Mouse (Mus musculus) hindlimb bud, embryonic 11.5 days (tissue): ENCODE measurements around the gene Adap1.
A peak's percentile ranks its signal among the peaks of the same experiment; 100 is the strongest.

Experiments
- DNase-seq: peaks from one replicate; pipeline ENCODE4 v3.0.0-alpha.2; 2012; ENCODE audit warnings: low read depth, low spot score; ENCODE audit errors: extremely low spot score

Gene Adap1

GRCm38 (mm10) chr5:139287099-139287498, 38.3 kb downstream of the Adap1 start:
- DNase-seq: no peak

DNA sequence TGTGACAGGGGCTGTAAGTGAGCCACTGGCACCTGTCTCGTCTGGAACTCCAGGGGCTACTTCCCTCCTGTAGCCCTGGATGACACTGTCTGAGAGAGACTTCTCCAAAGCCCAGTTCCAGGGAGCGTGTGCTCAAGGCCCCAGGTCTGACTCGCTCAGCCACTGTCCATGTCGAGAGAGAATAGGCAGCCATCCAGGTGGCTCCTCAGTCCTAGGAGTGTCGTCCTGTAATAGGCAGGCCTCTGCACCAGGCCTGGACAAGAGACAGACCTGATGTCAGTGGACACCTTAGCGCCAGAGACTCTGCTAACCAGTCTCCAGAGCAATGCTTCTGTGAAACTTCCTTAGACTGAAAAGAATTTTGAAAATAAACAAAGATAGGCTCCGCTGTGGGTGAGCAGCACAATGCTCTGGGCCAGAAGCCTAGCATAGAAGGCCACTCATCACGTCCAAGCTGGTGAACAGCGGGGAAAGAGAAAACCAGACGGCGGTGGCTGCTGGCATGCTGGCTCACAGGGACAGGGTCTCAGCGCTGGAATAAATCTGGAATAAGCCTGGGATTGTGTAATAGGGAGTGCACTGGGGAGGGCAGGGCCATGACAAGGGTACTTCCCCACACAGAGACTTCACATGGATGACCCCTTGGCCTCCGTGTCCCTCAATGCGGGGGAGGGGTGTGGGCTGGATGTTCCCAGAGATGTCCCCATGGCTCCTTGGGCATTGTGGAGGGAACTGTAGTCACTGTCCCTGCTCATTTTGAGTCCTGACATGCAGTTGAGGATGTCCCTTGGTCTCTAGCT, 39.1 kb downstream of the Adap1 start:
- DNase-seq: no peak

- DNase-seq: no peak
These were observed 39.9 kb downstream of the Adap1 start for GRCm38 (mm10) chr5:139285383-139286067.

- DNase-seq: no peak
These were observed 41.8 kb downstream of the Adap1 start for GRCm38 (mm10) chr5:139283460-139284180.

DNA sequence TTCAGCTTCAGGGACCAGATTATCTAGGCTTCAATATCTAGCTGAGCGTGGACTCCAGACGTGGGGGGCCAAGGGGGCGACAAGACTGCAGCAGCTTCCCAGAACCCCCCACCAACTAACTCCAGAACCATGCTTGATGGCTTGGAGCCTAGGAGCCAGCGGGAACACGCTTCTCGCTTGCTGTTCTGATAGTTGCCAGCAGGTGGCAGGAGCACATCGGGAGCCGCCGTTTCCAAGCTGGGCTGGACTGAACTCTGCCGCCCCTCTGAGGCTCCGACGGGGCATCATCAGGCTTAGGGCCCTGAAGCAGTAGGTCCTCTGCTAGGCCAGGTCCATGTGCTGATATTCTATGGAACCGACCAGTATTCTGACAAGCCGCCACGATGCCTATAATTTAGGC, 43.2 kb downstream of the Adap1 start:
- peak; percentile 42 for DNase-seq

DNA sequence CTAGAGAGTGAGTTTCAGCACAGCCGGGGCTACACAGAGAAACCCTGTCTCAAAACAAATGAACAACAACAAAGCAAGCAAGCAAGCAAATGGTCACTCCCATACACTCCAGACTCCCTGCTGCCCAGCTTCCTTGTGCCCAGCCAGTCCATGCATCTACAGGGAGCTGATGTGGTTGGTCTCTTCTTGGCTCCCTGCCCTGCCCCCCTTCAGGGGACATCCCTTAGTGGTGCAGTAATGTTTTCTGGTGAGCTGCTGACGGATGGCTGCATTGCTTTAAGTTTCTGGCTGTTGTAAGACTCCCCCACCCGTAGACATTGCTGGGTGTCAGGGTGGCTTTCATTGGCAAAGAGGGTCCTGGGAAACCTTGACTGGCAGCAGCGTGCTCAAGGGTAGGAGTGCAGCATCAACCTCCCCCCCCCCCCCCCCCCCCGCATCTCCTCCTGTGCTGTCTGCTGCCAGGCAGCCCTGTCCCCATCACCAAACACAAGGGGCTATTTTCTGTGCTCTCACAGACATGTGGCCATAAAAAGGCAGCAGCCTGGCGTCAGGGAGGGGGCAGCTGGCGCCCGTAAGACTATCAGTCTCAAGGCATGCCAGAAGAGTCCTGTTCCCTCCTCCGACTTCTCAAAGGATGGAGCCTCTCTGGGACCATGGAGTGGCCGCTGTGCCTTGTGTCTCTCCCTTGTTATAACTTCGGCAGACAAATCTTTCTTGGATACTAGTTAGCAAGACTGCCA, 43.9 kb downstream of the Adap1 start:
- DNase-seq: no peak

DNA sequence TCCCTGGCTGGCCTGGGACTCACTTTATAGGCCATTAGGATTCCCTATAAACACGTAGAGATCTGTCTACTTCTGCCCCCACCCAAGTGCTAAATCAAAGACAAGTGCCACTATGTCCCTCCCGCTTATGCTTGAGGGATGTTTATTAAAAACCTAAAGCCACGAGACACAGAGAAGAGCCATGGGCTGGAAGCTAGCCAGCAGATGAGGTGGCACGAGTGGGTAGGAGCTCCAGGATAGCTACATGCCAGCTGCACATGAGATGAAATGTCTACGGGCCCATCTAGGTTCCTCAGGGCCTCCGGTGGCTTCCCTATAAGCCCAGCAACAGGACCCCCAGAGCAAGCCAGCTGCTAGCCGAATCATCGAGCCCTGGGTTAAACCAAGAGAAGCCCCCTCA, 48.1 kb downstream of the Adap1 start:
- no peak for DNase-seq

- DNase-seq: no peak
These were observed 53.3 kb downstream of the Adap1 start for GRCm38 (mm10) chr5:139271994-139272554.

- DNase-seq: no peak
These were observed 54.5 kb downstream of the Adap1 start for GRCm38 (mm10) chr5:139270806-139271521.

GRCm38 (mm10) chr5:139267661-139268060, 57.8 kb downstream of the Adap1 start:
- no peak for DNase-seq

DNA sequence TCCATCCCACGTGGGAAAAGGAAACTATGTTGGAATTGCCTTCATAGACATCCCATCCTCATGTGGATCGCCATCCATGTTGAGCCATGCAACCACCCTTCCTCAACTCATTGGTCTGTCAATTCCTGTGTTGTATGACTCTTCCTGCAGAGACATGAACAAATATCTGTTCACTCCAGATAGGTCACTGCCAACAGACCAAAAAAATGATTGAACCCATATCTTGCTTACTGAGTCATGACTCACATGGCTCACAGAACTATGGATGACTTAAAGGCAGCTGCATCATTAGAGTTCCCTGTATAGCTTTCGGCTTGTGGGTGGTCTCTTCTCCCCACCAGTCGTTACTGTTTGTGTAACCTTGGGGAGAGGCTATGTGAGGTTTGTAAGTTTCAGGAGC, 64.0 kb downstream of the Adap1 start:
- DNase-seq: no peak

DNA sequence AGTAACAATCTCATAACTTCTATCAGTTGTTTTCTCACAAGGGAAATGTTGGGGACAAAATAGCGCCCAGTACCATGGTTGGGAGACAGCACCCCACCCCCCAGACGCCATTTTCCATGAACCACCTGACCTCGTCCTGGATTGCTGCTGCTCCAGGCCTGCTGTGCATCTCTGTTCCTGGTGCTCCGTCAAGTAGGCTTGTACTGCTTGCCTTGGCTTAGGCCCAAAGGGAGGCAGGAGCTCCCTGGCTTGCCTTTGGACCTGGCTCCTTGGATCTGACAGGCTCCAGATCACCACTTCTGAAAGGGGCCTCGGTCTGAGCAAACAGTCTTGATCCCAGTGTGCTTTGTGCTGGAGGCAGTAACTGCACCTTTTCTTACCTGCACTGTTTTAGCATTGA, 65.6 kb downstream of the Adap1 start:
- no peak for DNase-seq

DNA sequence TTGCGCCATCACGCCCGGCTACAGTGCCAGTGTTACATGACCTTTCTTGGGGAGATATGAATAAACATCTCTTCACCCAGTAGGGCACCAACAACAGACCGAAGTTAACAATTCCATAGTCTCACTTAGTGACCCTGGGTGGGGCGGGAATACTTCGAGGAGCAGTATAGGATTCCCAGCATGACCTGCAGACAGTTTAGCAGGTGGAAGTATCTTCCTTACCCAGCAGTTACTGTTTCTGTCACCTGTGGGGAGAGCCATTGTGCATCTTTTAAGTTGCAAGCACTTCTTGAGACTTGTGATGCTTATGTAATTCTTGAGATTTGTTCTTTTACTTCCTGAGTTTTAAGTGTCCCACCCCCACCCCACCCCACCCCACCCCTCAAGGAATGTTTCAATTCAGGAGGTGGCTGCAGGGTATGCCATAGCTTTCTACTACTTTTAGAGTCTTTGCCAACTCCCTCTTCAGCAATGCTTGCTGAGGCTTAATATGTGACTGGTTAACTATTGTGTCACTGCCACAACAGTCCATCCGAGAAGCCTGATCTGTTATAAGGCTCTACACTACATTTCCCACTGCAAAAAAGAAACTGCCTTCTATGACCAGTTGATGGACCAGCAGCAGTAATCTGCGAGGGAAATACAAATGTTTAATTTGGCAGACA, 66.9 kb downstream of the Adap1 start:
- no peak for DNase-seq

DNA sequence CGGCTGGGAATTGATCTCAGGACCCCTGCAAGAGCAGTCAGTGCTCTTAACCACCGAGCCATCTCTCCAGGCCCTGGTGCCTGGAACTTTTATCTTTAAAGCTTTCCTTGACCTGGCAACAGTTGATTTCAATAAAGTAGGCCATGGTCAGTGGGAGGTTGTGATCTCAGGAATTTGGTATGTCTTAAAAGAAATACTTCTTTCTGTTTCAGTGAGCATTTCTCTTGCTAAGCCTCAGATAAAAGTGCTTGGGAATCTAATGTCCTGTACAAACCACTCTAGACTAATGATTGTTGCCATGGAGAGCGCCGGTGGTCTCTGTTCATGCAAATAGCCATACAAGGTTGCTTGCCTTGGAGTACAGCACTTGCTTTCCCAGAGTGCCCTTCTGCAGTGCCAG, 67.6 kb downstream of the Adap1 start:
- DNase-seq: no peak

DNA sequence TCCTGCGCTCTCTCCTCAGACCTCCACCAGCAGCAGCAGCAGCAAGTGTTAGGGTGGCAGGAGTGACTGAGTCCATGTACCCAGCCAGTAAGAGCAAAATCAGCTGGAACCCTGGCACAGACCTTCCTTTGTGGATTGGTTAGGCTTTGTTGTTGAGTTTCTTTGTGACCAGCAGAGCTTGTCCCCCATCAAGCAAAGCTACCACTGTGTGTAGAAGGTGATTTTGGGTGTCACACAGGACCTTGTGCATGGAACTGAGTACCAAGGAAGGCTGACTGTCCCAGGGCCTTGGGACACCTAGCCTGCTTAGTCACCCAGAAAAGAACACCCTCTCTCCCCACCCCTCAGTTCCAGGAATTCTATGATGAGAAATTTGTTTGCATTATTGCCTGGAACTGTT, 68.2 kb downstream of the Adap1 start:
- DNase-seq: no peak

DNA sequence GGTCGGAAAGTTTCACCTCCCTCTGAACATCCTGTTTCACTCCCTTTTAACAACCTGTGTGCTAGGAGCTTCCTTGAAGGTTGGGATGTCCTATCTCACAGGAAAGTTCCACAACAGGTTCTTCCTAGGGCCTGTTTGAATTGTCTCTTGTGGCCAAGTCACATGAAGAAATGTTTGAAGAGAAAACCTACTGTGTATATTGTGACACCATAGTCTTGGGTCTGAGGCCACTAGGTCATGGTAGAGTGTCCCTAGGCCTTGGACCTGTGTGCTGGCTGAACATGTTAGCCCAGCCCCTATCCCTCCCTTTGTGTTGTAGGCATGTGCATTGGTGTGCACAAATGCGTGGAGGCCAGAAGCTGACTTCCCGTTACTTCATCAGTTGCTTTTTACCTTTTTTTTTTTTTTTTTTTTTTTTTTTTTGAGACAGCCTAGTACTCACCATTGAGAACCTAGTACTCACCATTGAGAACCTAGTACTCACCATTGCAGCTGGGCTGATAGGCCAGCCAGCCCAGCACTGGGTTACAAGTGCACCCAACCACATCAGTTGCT, 69.1 kb downstream of the Adap1 start:
- no peak for DNase-seq

GRCm38 (mm10) chr5:139255777-139256176, 69.6 kb downstream of the Adap1 start:
- no peak for DNase-seq

DNA sequence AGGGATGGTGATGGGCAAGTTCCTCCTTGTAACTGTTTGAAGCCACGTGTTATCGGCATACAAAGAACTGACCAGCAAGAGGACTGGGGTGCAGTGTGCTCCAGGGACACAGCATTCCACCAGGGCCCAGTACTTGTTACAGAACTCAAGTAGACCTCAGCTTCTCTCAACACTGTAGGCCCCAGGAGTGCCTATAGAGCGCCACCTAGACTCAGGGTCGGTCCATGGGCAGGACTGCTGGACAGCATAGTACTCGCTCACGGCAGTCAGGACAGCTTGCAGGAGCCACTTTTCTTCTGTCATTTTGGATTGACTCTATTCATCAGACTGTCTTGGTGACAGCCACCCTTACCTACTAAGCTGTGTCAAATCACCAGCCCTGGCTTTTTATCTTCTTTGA, 70.5 kb downstream of the Adap1 start:
- no peak for DNase-seq

DNA sequence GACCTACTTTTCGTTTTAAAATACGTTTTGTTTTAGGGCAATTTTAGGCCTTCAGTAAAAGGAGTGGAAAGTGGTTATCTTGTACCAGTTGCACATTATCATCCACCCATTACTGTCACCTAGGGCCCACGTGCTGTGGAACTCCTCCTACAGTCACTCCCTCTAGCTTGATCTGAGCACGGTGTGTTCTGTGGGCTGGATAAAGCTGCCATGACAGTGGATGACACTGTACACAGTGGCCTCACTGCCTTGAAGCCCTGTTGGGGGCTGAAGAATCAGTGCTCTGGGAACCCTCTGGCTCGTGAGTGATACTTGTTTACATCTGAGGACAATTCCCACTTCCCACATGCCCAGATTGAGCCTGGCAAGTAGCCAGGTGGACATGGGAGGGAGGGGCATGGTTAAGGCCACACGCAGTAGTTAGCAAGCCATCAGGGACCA, 72.1 kb downstream of the Adap1 start:
- DNase-seq: no peak
